Mouse (Mus musculus): ENCODE data around the gene Rftn2.

Rftn2 gene

GRCm38 (mm10) chr1:55123561-55123960 lies 103.0 kb downstream of the Rftn2 start:
- no peak for DNase-seq (ENCODE audit: low spot score in 2 of 2)

GRCm38 (mm10) chr1:55123046-55123445 lies 103.5 kb downstream of the Rftn2 start:
- no peak for DNase-seq (ENCODE audit: low spot score in 2 of 2)

All from urinary bladder, adult 18-20 months (tissue).